Mouse (Mus musculus): ENCODE measurements around the gene Sapcd1. TPM values are rescaled to one million over a fixed set of nuclear protein-coding genes. Genes with fewer than 3 reads are reported as not detected.

Sapcd1 gene
- polyA plus RNA-seq, 1 experiment from 2014 or later: 2.2 TPM

DNA sequence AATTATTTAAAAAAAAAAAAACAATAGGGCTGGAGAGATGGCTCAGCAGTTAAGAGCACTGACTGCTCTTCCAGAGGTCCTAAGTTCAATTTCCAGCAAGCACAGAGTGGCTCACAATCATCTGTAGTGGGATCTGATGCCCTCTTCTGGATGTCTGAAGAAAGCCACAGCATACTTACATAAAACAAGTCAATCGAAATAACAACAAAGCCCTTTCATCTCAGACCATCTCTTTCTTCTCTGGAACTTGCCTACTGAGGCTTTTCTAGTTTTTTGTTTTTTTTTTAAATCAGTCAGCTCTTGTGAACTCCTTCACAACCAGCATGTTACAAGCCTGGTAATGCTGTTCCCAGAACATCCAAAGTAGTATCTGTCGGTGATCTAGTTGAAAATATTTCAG lies 47.2 kb downstream of the Sapcd1 start:
- peak overlapping the region; percentile 91 for H3K4me2 ChIP-seq (ENCODE audit: low read length)
- peak overlapping the region; percentile 5 to 97; a peak in 2 of 4 replicates for H3K27ac ChIP-seq (replicated peaks in 1 of 2; ENCODE audit: control insufficient read depth in 1 of 2, insufficient read depth in 1 of 2, low read depth in 2 of 2, low read length in 2 of 2)
- peaks cover 2 to 15% of the 10 kb centered on the region in 2 experiments; a peak in 3 of 4 replicates for H3K4me1 ChIP-seq (ENCODE audit: control insufficient read depth in 2 of 2, insufficient read depth in 2 of 2, low read length in 2 of 2)
- peak overlapping the region; percentile 94 for H3K9ac ChIP-seq (ENCODE audit: low read length)
- WGBS: 13% methylated on average over 2 of the region's 2 CpGs
- ATAC-seq (ENCODE audit: insufficient number of reproducible peaks, insufficient read depth, low FRiP score, low read depth): no peak
- peak overlapping the region; percentile 25 to 86; a peak in 3 of 4 replicates for H3K4me3 ChIP-seq (ENCODE audit: control insufficient read depth in 1 of 2, insufficient read depth in 1 of 2, low read depth in 1 of 2, low read length in 2 of 2)
- H3K27me3 ChIP-seq (ENCODE audit: control insufficient read depth, insufficient read depth, low read length): no peaks in the 10 kb centered on the region
- no peaks in the 10 kb centered on the region for H3K9me3 ChIP-seq (ENCODE audit: control insufficient read depth, low read length)
- H3K36me3 ChIP-seq (ENCODE audit: control insufficient read depth, insufficient read depth, low read length): peaks cover 16% of the 10 kb centered on the region

DNA sequence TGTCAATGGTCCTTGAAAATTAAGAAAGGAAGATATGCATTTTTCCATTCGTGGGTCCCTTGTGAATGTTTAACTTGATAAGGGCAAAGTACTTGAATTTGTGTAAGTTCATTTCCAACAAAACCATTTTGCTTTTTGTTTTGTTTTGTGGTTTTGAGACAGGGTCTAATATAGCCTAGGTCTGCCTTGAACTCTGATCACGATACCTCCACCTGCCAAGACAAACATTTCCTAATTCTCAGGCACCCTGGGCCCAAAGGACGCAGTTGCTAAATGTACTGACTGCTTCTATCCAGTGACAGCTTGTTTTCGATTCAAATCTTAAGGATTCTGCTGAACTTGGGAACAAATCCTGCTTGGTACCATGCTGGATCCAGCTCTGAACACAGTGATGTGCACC lies 48.2 kb downstream of the Sapcd1 start:
- no peak overlapping the region for H3K4me2 ChIP-seq (ENCODE audit: low read length)
- H3K9ac ChIP-seq (ENCODE audit: low read length): no peak overlapping the region
- no peak overlapping the region for H3K27ac ChIP-seq (replicated peaks in 1 of 2; ENCODE audit: control insufficient read depth in 1 of 2, insufficient read depth in 1 of 2, low read depth in 2 of 2, low read length in 2 of 2)
- WGBS: 95% methylated on average over 4 of the region's 4 CpGs
- no peaks in the 10 kb centered on the region for H3K9me3 ChIP-seq (ENCODE audit: control insufficient read depth, low read length)
- peaks cover 2 to 15% of the 10 kb centered on the region in 2 experiments; a peak in 3 of 4 replicates for H3K4me1 ChIP-seq (ENCODE audit: control insufficient read depth in 2 of 2, insufficient read depth in 2 of 2, low read length in 2 of 2)
- H3K4me3 ChIP-seq (ENCODE audit: control insufficient read depth in 1 of 2, insufficient read depth in 1 of 2, low read depth in 1 of 2, low read length in 2 of 2): no peak overlapping the region
- H3K36me3 ChIP-seq (ENCODE audit: control insufficient read depth, insufficient read depth, low read length): peaks cover 6% of the 10 kb centered on the region; the same call in 1 of the 2 replicates
- H3K27me3 ChIP-seq (ENCODE audit: control insufficient read depth, insufficient read depth, low read length): no peaks in the 10 kb centered on the region
- no peak for ATAC-seq (ENCODE audit: insufficient number of reproducible peaks, insufficient read depth, low FRiP score, low read depth)

DNA sequence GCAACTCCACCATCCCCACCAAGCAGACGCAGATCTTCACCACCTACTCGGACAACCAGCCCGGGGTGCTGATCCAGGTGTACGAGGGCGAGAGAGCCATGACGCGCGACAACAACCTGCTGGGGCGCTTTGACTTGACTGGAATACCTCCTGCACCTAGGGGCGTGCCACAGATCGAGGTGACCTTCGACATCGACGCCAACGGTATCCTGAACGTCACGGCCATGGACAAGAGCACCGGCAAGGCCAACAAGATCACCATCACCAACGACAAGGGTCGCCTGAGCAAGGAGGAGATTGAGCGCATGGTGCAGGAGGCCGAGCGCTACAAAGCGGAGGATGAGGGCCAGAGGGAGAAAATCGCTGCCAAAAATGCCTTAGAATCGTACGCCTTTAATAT lies 49.6 kb downstream of the Sapcd1 start:
- 86% methylated on average over 27 of the region's 27 CpGs for WGBS
- H3K36me3 ChIP-seq (ENCODE audit: control insufficient read depth, insufficient read depth, low read length): no peaks in the 10 kb centered on the region

DNA sequence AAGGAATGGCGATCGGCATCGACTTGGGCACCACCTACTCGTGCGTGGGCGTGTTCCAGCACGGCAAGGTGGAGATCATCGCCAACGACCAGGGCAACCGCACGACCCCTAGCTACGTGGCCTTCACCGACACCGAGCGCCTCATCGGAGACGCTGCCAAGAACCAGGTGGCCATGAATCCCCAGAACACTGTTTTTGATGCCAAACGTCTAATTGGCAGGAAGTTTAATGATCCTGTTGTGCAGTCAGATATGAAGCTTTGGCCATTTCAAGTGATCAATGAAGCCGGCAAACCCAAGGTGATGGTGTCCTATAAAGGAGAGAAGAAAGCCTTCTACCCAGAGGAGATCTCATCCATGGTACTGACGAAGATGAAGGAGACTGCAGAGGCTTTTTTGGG lies 50.8 kb downstream of the Sapcd1 start:
- H3K4me1 ChIP-seq (ENCODE audit: control insufficient read depth in 2 of 2, insufficient read depth in 2 of 2, low read length in 2 of 2): peaks cover 7 to 9% of the 10 kb centered on the region in 2 experiments
- no peak for ATAC-seq (ENCODE audit: insufficient number of reproducible peaks, insufficient read depth, low FRiP score, low read depth)
- no peaks in the 10 kb centered on the region for H3K27me3 ChIP-seq (ENCODE audit: control insufficient read depth, insufficient read depth, low read length)
- H3K9me3 ChIP-seq (ENCODE audit: control insufficient read depth, low read length): no peaks in the 10 kb centered on the region
- H3K9ac ChIP-seq (ENCODE audit: low read length): no peak overlapping the region
- no peak overlapping the region for H3K27ac ChIP-seq (replicated peaks in 1 of 2; ENCODE audit: control insufficient read depth in 1 of 2, insufficient read depth in 1 of 2, low read depth in 2 of 2, low read length in 2 of 2)
- no peaks in the 10 kb centered on the region for H3K36me3 ChIP-seq (ENCODE audit: control insufficient read depth, insufficient read depth, low read length)
- WGBS: 92% methylated on average over 20 of the region's 20 CpGs
- no peak overlapping the region for H3K4me2 ChIP-seq (ENCODE audit: low read length)
- no peak overlapping the region for H3K4me3 ChIP-seq (ENCODE audit: control insufficient read depth in 1 of 2, insufficient read depth in 1 of 2, low read depth in 1 of 2, low read length in 2 of 2)

More for the DNA sequence above, 49.6 kb downstream of the Sapcd1 start:
- no peaks in the 10 kb centered on the region for H3K9me3 ChIP-seq (ENCODE audit: control insufficient read depth, low read length)
- no peak overlapping the region for H3K9ac ChIP-seq (ENCODE audit: low read length)
- H3K27ac ChIP-seq (replicated peaks in 1 of 2; ENCODE audit: control insufficient read depth in 1 of 2, insufficient read depth in 1 of 2, low read depth in 2 of 2, low read length in 2 of 2): no peak overlapping the region
- H3K4me1 ChIP-seq (ENCODE audit: control insufficient read depth in 2 of 2, insufficient read depth in 2 of 2, low read length in 2 of 2): peaks cover 2 to 15% of the 10 kb centered on the region in 2 experiments; a peak in 3 of 4 replicates
- no peak overlapping the region for H3K4me3 ChIP-seq (ENCODE audit: control insufficient read depth in 1 of 2, insufficient read depth in 1 of 2, low read depth in 1 of 2, low read length in 2 of 2)
- no peaks in the 10 kb centered on the region for H3K27me3 ChIP-seq (ENCODE audit: control insufficient read depth, insufficient read depth, low read length)
- ATAC-seq (ENCODE audit: insufficient number of reproducible peaks, insufficient read depth, low FRiP score, low read depth): no peak
- H3K4me2 ChIP-seq (ENCODE audit: low read length): no peak overlapping the region

Other genes with a start within 250 kb of the Sapcd1 start
- gene Cyp21a1, start 223.5 kb downstream of the Sapcd1 start, polyA plus RNA-seq (2014; fragmentation: Nextera tagmentation; extraction: Ambion mirVana): not detected in 2 replicates
- 17.1 and 18.4 TPM in 2 replicates for gene Stk19, start 191.1 kb downstream of the Sapcd1 start, polyA plus RNA-seq (2014; fragmentation: Nextera tagmentation; extraction: Ambion mirVana)
- gene Dxo, start 191.0 kb downstream of the Sapcd1 start, polyA plus RNA-seq (2014; fragmentation: Nextera tagmentation; extraction: Ambion mirVana): 26.6 and 33.1 TPM in 2 replicates
- gene Skiv2l, start 177.8 kb downstream of the Sapcd1 start, polyA plus RNA-seq (2014; fragmentation: Nextera tagmentation; extraction: Ambion mirVana): 22.4 and 23.0 TPM in 2 replicates
- gene Nelfe, start 177.6 kb downstream of the Sapcd1 start, polyA plus RNA-seq (2014; fragmentation: Nextera tagmentation; extraction: Ambion mirVana): 65.7 and 65.8 TPM in 2 replicates
- 1.2 and 2.7 TPM in 2 replicates for gene Cfb, start 165.5 kb downstream of the Sapcd1 start, polyA plus RNA-seq (2014; fragmentation: Nextera tagmentation; extraction: Ambion mirVana)
- 0.38 and 0.53 TPM in 2 replicates for gene Zbtb12, start 148.5 kb downstream of the Sapcd1 start, polyA plus RNA-seq (2014; fragmentation: Nextera tagmentation; extraction: Ambion mirVana)
- gene Gm20547, start 146.0 kb downstream of the Sapcd1 start, polyA plus RNA-seq (2014; fragmentation: Nextera tagmentation; extraction: Ambion mirVana): not detected in 2 replicates
- gene C2, start 129.8 kb downstream of the Sapcd1 start, polyA plus RNA-seq (2014; fragmentation: Nextera tagmentation; extraction: Ambion mirVana): 1.0 and 1.2 TPM in 2 replicates
- 31.4 and 35.2 TPM in 2 replicates for gene Ehmt2, start 129.5 kb downstream of the Sapcd1 start, polyA plus RNA-seq (2014; fragmentation: Nextera tagmentation; extraction: Ambion mirVana)
- not detected in 2 replicates for gene Slc44a4, start 113.5 kb downstream of the Sapcd1 start, polyA plus RNA-seq (2014; fragmentation: Nextera tagmentation; extraction: Ambion mirVana)
- 13.7 and 14.6 TPM in 2 replicates for gene Neu1, start 96.8 kb downstream of the Sapcd1 start, polyA plus RNA-seq (2014; fragmentation: Nextera tagmentation; extraction: Ambion mirVana)
- gene Hspa1b, start 68.8 kb downstream of the Sapcd1 start, polyA plus RNA-seq (2014; fragmentation: Nextera tagmentation; extraction: Ambion mirVana): 0.09 and 0.19 TPM in 2 replicates
- 0.55 TPM in 1 of 2 replicates, not detected in the other for gene Gm20481, start 58.1 kb downstream of the Sapcd1 start, polyA plus RNA-seq (2014; fragmentation: Nextera tagmentation; extraction: Ambion mirVana)
- 2.3 and 2.9 TPM in 2 replicates for gene Hspa1a, start 55.9 kb downstream of the Sapcd1 start, polyA plus RNA-seq (2014; fragmentation: Nextera tagmentation; extraction: Ambion mirVana)
- 2.2 and 2.7 TPM in 2 replicates for gene Hspa1l, start 55.3 kb downstream of the Sapcd1 start, polyA plus RNA-seq (2014; fragmentation: Nextera tagmentation; extraction: Ambion mirVana)
- gene Lsm2, start 46.2 kb downstream of the Sapcd1 start, polyA plus RNA-seq (2014; fragmentation: Nextera tagmentation; extraction: Ambion mirVana): 132 and 136 TPM in 2 replicates
- gene Vars, start 27.0 kb downstream of the Sapcd1 start, polyA plus RNA-seq (2014; fragmentation: Nextera tagmentation; extraction: Ambion mirVana): 41.7 and 42.9 TPM in 2 replicates
- gene Vwa7, start 11.4 kb downstream of the Sapcd1 start, polyA plus RNA-seq (2014; fragmentation: Nextera tagmentation; extraction: Ambion mirVana): 0.28 and 0.42 TPM in 2 replicates
- gene Msh5, start 18.7 kb upstream of the Sapcd1 start, polyA plus RNA-seq (2014; fragmentation: Nextera tagmentation; extraction: Ambion mirVana): 2.6 and 3.5 TPM in 2 replicates
- gene Clic1, start 21.9 kb upstream of the Sapcd1 start, polyA plus RNA-seq (2014; fragmentation: Nextera tagmentation; extraction: Ambion mirVana): 108 TPM in 2 replicates
- gene Ddah2, start 31.0 kb upstream of the Sapcd1 start, polyA plus RNA-seq (2014; fragmentation: Nextera tagmentation; extraction: Ambion mirVana): 186 and 222 TPM in 2 replicates
- gene Ly6g6c, start 37.4 kb upstream of the Sapcd1 start, polyA plus RNA-seq (2014; fragmentation: Nextera tagmentation; extraction: Ambion mirVana): not detected in 2 replicates
- 0.54 and 0.73 TPM in 2 replicates for gene Mpig6b, start 38.2 kb upstream of the Sapcd1 start, polyA plus RNA-seq (2014; fragmentation: Nextera tagmentation; extraction: Ambion mirVana)
- gene Ly6g6e, start 48.9 kb upstream of the Sapcd1 start, polyA plus RNA-seq (2014; fragmentation: Nextera tagmentation; extraction: Ambion mirVana): 0.32 TPM in 1 of 2 replicates, not detected in the other
- gene Ly6g6d, start 50.0 kb upstream of the Sapcd1 start, polyA plus RNA-seq (2014; fragmentation: Nextera tagmentation; extraction: Ambion mirVana): 1.9 and 2.6 TPM in 2 replicates
- gene Ly6g6f, start 57.6 kb upstream of the Sapcd1 start, polyA plus RNA-seq (2014; fragmentation: Nextera tagmentation; extraction: Ambion mirVana): not detected in 2 replicates
- 61.9 and 64.5 TPM in 2 replicates for gene Abhd16a, start 61.2 kb upstream of the Sapcd1 start, polyA plus RNA-seq (2014; fragmentation: Nextera tagmentation; extraction: Ambion mirVana)
- 0.59 TPM in 1 of 2 replicates, not detected in the other for gene Ly6g5c, start 80.3 kb upstream of the Sapcd1 start, polyA plus RNA-seq (2014; fragmentation: Nextera tagmentation; extraction: Ambion mirVana)
- gene Ly6g5b, start 87.4 kb upstream of the Sapcd1 start, polyA plus RNA-seq (2014; fragmentation: Nextera tagmentation; extraction: Ambion mirVana): 0.28 TPM in 1 of 2 replicates, not detected in the other
- gene Gpank1, start 93.4 kb upstream of the Sapcd1 start, polyA plus RNA-seq (2014; fragmentation: Nextera tagmentation; extraction: Ambion mirVana): 10.0 and 11.4 TPM in 2 replicates
- gene Csnk2b, start 94.0 kb upstream of the Sapcd1 start, polyA plus RNA-seq (2014; fragmentation: Nextera tagmentation; extraction: Ambion mirVana): 219 and 234 TPM in 2 replicates
- gene D17H6S53E, start 98.4 kb upstream of the Sapcd1 start, polyA plus RNA-seq (2014; fragmentation: Nextera tagmentation; extraction: Ambion mirVana): 8.7 and 10.1 TPM in 2 replicates
- 0.34 TPM in 1 of 2 replicates, not detected in the other for gene Apom, start 104.0 kb upstream of the Sapcd1 start, polyA plus RNA-seq (2014; fragmentation: Nextera tagmentation; extraction: Ambion mirVana)
- gene Bag6, start 107.2 kb upstream of the Sapcd1 start, polyA plus RNA-seq (2014; fragmentation: Nextera tagmentation; extraction: Ambion mirVana): 63.3 and 68.6 TPM in 2 replicates
- 81.9 and 138 TPM in 2 replicates for gene Prrc2a, start 136.9 kb upstream of the Sapcd1 start, polyA plus RNA-seq (2014; fragmentation: Nextera tagmentation; extraction: Ambion mirVana)
- gene Aif1, start 148.1 kb upstream of the Sapcd1 start, polyA plus RNA-seq (2014; fragmentation: Nextera tagmentation; extraction: Ambion mirVana): 7.4 and 9.4 TPM in 2 replicates
- 9.5 and 11.2 TPM in 2 replicates for gene Lst1, start 160.4 kb upstream of the Sapcd1 start, polyA plus RNA-seq (2014; fragmentation: Nextera tagmentation; extraction: Ambion mirVana)
- 0.40 and 0.61 TPM in 2 replicates for gene Ltb, start 166.4 kb upstream of the Sapcd1 start, polyA plus RNA-seq (2014; fragmentation: Nextera tagmentation; extraction: Ambion mirVana)
- gene Tnf, start 174.0 kb upstream of the Sapcd1 start, polyA plus RNA-seq (2014; fragmentation: Nextera tagmentation; extraction: Ambion mirVana): not detected in 2 replicates
- not detected in 2 replicates for gene Lta, start 177.3 kb upstream of the Sapcd1 start, polyA plus RNA-seq (2014; fragmentation: Nextera tagmentation; extraction: Ambion mirVana)
- 0.69 TPM in 1 of 2 replicates, not detected in the other for gene Gm16181, start 192.8 kb upstream of the Sapcd1 start, polyA plus RNA-seq (2014; fragmentation: Nextera tagmentation; extraction: Ambion mirVana)
- gene Atp6v1g2, start 205.6 kb upstream of the Sapcd1 start, polyA plus RNA-seq (2014; fragmentation: Nextera tagmentation; extraction: Ambion mirVana): 10.7 and 14.3 TPM in 2 replicates
- gene Nfkbil1, start 207.8 kb upstream of the Sapcd1 start, polyA plus RNA-seq (2014; fragmentation: Nextera tagmentation; extraction: Ambion mirVana): 3.1 and 4.2 TPM in 2 replicates
- gene Ddx39b, start 213.7 kb upstream of the Sapcd1 start, polyA plus RNA-seq (2014; fragmentation: Nextera tagmentation; extraction: Ambion mirVana): 237 and 246 TPM in 2 replicates
- 52.4 and 59.8 TPM in 2 replicates for gene H2-D1, start 234.7 kb upstream of the Sapcd1 start, polyA plus RNA-seq (2014; fragmentation: Nextera tagmentation; extraction: Ambion mirVana)

Data from heart, embryonic 14.5 days (tissue).